Mouse (Mus musculus): ENCODE measurements around the gene Nphs2. TPM values are rescaled to one million over a fixed set of nuclear protein-coding genes. Genes with fewer than 3 reads are reported as not detected.

Nphs2 gene
- total RNA-seq, 2 experiments from 2014 or later: not detected

DNA sequence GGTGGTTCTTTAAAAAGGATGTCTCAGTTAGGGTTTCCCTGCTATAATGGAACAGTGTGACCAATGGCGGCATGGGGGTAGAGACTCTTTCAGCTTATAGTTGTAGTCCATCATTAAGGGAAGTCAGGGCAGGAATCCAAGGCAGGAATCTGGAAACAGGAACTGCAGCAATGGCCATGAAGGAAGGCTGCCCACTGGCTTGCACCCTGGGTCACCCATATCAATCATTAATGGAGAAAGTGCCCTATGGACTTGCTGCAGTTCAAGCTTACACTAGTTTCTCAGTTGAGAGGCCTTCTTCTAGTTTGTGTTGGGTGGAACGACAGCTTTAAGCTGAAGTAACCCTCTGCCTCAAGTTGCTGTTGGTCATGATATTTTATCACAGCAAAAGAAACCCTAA lies 41.9 kb downstream of the Nphs2 start:
- no peak for ATAC-seq (replicated peaks; ENCODE audit: poor library complexity)

DNA sequence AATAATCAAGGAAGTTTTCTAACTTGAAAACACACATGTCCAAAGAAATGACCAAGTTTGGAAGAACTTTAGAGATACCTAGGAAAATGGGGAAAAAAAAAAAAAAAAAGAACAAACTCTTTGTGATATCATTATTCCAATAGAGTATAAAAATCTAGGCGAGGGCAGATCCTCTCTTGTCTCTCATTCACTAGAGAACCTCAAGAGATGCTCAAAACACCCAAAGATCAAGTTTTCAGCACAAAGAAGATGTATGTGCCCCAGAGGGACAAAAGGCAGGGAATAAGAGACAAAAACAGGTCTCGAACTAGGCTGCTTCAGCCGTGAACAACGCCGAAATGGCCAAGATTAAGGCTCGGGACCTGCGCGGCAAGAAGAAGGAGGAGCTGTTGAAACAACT lies 55.2 kb downstream of the Nphs2 start, which contains the start of gene Gm2000:
Gene Gm2000 (plus strand): TSS at position 301 of the 400 bp plus-strand sequence.
- no peak for ATAC-seq (replicated peaks; ENCODE audit: poor library complexity)

Other genes starting within 250 kb of the Nphs2 start
- gene Fam163a, start 105.7 kb upstream of the Nphs2 start, total RNA-seq (2015): not detected in 2 replicates
- gene Fam163a, start 105.7 kb upstream of the Nphs2 start, total RNA-seq (2017): not detected in 2 replicates
- 0.05 TPM in 1 of 2 replicates, not detected in the other for gene Tdrd5, start 7.1 kb upstream of the Nphs2 start, total RNA-seq (2015)
- gene Tdrd5, start 7.1 kb upstream of the Nphs2 start, total RNA-seq (2017): 0.07 TPM in 1 of 2 replicates, not detected in the other
- gene Gm2000, start 55.3 kb downstream of the Nphs2 start, total RNA-seq (2015): 1,614 and 1,672 TPM in 2 replicates
- 3,561 and 3,585 TPM in 2 replicates for gene Gm2000, start 55.3 kb downstream of the Nphs2 start, total RNA-seq (2017)
- 0.52 TPM in 1 of 2 replicates, not detected in the other for gene Axdnd1, start 110.4 kb downstream of the Nphs2 start, total RNA-seq (2015)
- gene Axdnd1, start 110.4 kb downstream of the Nphs2 start, total RNA-seq (2017): 0.68 TPM in 1 of 2 replicates, not detected in the other
- gene Soat1, start 163.6 kb downstream of the Nphs2 start, total RNA-seq (2015): 99.4 and 117 TPM in 2 replicates
- 139 and 140 TPM in 2 replicates for gene Soat1, start 163.6 kb downstream of the Nphs2 start, total RNA-seq (2017)
- 5.3 and 6.3 TPM in 2 replicates for gene Gm10031, start 213.3 kb downstream of the Nphs2 start, total RNA-seq (2015)
- gene Gm10031, start 213.3 kb downstream of the Nphs2 start, total RNA-seq (2017): 11.9 and 17.3 TPM in 2 replicates
- gene Abl2, start 248.1 kb downstream of the Nphs2 start, total RNA-seq (2015): 7.8 and 10.4 TPM in 2 replicates
- 14.0 and 14.5 TPM in 2 replicates for gene Abl2, start 248.1 kb downstream of the Nphs2 start, total RNA-seq (2017)

Data from megakaryocyte progenitor cell, adult 5-6 weeks (primary cell).